Mouse (Mus musculus) left cerebral cortex, postnatal 36 days (tissue): ENCODE results near the gene Pwp1. TPM values are rescaled to one million over a fixed set of nuclear protein-coding genes. Genes with fewer than 3 reads are reported as not detected.

Source experiments
- total RNA-seq, 2 experiments: library from RNA; stranded (reverse); gene quantifications; 2 replicates each; pipeline ENCODE4 v1.2.3; 2021

The Pwp1 gene
- total RNA-seq, 2 experiments from 2014 or later: 18.0 to 18.8 TPM

Other genes starting within 250 kb of the Pwp1 start
- gene Prdm4, start 87.6 kb downstream of the Pwp1 start, total RNA-seq: 10 to 100 TPM; 24.0 to 27.0 TPM
- under 1 TPM in 1 of 2 experiments, not detected in 1; 0.32 TPM for gene Ascl4, start 98.2 kb downstream of the Pwp1 start, total RNA-seq
- gene Rtcb, start 128.3 kb downstream of the Pwp1 start, total RNA-seq: 100 to 1,000 TPM in 1 of 2 experiments, 10 to 100 TPM in 1; 97.6 to 107 TPM
- under 1 TPM; 0.14 to 0.15 TPM for gene Bpifc, start 182.4 kb downstream of the Pwp1 start, total RNA-seq
- gene Fbxo7, start 192.5 kb downstream of the Pwp1 start, total RNA-seq: 10 to 100 TPM; 25.5 to 29.0 TPM